Mouse (Mus musculus) limb, embryonic 13.5 days (tissue): ENCODE results near the gene Agtr1a. TPM values are rescaled to one million over a fixed set of nuclear protein-coding genes. Genes with fewer than 3 reads are reported as not detected.

Experiments used
- ATAC-seq: fragments of 200-750 bp; cut with Nextera tagmentation; 2 replicates; pipeline ENCODE4 v1.8.0; 2017; ENCODE audit warnings: low read depth, moderate number of reproducible peaks, moderate TSS enrichment; ENCODE audit not compliant: low FRiP score
- H3K27ac ChIP-seq: fragments of 300-500 bp; sonication (generic); 2 replicates; pipeline ENCODE4 v1.5.1; 2015; ENCODE audit warnings: inconsistent platforms, mild to moderate bottlenecking, moderate library complexity
- H3K27me3 ChIP-seq: fragments of 300-500 bp; sonication (generic); 2 replicates; pipeline ENCODE4 v1.6.1; 2015; ENCODE audit warnings: mild to moderate bottlenecking, inconsistent platforms
- H3K36me3 ChIP-seq: fragments of 300-500 bp; sonication (generic); 2 replicates; pipeline ENCODE4 v1.6.1; 2015; ENCODE audit warnings: inconsistent platforms, mild to moderate bottlenecking, moderate library complexity
- H3K4me1 ChIP-seq: fragments of 300-500 bp; sonication (generic); 2 replicates; pipeline ENCODE4 v1.6.1; 2015; ENCODE audit warnings: inconsistent platforms
- H3K4me2 ChIP-seq: fragments of 300-500 bp; sonication (generic); replicated peaks from 2 replicates; pipeline ENCODE4 v1.6.1; 2015; ENCODE audit warnings: inconsistent platforms, mild to moderate bottlenecking, moderate library complexity
- H3K4me3 ChIP-seq: fragments of 300-500 bp; sonication (generic); 2 replicates; pipeline ENCODE4 v1.5.1; 2015; ENCODE audit warnings: moderate library complexity, mild to moderate bottlenecking, inconsistent platforms
- H3K9ac ChIP-seq: fragments of 300-500 bp; sonication (generic); 2 replicates; pipeline ENCODE4 v1.6.1; 2015; ENCODE audit warnings: mild to moderate bottlenecking, inconsistent platforms
- H3K9me3 ChIP-seq: fragments of 300-500 bp; sonication (generic); 2 replicates; pipeline ENCODE4 v1.6.1; 2016; ENCODE audit warnings: inconsistent platforms
- WGBS: fragments of 180-500 bp; shearing (Covaris S2); methylation state at CpG from one replicate; pipeline ENCODE4 v1.1.7; 2015; 5-methylcytosine and 5-hydroxymethylcytosine counted together
- polyA plus RNA-seq: library from polyadenylated mRNA; unstranded; fragments of >200 nt; fragmentation: Nextera tagmentation; extraction: Ambion mirVana; gene quantifications from 2 replicates; pipeline ENCODE4 v1.2.1, GENCODE M21; 2015

Gene Agtr1a
- polyA plus RNA-seq, 1 experiment from 2014 or later = 4.1 TPM

DNA sequence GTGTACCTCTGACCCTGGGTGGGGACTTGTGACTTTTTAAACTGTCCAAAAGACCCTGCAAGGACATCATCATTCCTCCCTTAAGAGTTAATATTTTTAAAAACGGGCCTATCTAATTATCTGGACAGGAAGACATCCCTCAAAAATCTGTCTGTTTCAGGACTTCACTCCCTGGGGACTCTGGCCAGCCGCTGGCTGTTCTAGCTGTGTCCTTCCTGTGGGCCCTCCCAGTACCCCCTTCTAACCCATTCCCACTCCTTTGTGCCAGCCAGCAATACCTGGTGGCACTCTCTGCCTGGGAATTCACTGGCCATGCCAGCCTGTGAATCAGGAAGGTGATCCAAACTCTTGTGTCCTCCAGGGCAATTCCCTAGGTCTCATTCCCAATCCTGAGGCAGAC, 29.1 kb downstream of the Agtr1a start:
- Histone ChIP-seq H3K4me3 (no peak overlapping the region), H3K27me3 (no peaks in the 10 kb centered on the region), H3K4me2 (no peak overlapping the region), H3K4me1 (0 out of 2 replicates have a peak, but pooled peaks cover 6% of the 10 kb centered on the region), H3K9ac (no peak overlapping the region), H3K36me3 (no peaks in the 10 kb centered on the region), H3K27ac (no peak overlapping the region), H3K9me3 (no peaks in the 10 kb centered on the region)
- whole genome bisulfite sequencing = 70% methylated on average over 2 of the region's 2 CpGs
- ATAC-seq = no peak

DNA sequence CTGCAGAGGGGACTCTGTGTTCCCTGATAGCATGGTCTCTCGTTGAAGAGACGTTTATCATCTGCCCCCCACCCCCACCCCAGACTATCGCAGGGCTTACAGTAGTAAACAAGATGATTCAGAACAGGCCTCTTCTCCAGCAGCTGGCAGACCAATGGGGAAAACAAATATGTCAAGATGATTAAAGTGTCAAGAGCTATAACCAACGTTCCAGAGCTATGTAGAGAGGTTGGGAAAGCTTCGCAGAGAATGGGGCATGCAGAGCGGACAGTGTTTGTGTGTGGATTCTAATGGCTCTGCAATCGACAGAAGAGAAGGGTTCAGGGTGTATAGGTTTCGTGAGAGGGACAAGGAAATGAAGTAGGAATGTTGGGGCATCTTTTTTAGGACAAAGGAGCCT, 31.9 kb downstream of the Agtr1a start:
- H3K36me3 ChIP-seq = no peaks in the 10 kb centered on the region
- no peaks in the 10 kb centered on the region for H3K27me3 ChIP-seq
- H3K4me3 ChIP-seq = no peak overlapping the region
- no peak overlapping the region for H3K4me2 ChIP-seq
- ATAC-seq = no peak
- H3K9ac ChIP-seq = no peak overlapping the region
- H3K9me3 ChIP-seq = no peaks in the 10 kb centered on the region
- 0 out of 2 replicates have a peak, but pooled peaks cover 3% of the 10 kb centered on the region for H3K4me1 ChIP-seq
- H3K27ac ChIP-seq = no peak overlapping the region
- WGBS = 59% methylated on average over 8 of the region's 8 CpGs

DNA sequence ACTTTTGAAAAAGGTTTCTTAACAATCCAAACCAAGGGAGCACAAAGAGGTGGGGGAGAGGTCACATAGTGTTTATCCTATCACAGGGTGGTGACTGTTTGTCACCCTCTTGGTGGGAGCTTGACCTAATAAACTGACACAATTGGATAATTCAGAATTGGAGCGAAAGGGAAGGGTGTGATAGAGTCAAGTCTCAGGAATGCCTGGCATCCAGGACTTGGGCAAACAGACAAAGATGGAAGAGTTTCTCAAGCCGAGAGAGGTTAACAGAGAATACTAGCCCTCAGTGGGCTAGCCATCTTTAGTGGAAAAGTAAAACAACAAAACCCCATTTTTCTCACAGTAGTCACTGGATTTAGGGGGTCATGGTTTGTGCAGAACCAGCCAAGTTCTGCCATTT, 32.5 kb downstream of the Agtr1a start:
- Histone ChIP-seq H3K4me3 (no peak overlapping the region), H3K36me3 (no peaks in the 10 kb centered on the region), H3K4me2 (no peak overlapping the region), H3K27me3 (no peaks in the 10 kb centered on the region), H3K4me1 (0 out of 2 replicates have a peak, but pooled peaks cover under 1% of the 10 kb centered on the region), H3K27ac (no peak overlapping the region), H3K9ac (no peak overlapping the region), H3K9me3 (no peaks in the 10 kb centered on the region)
- 80% methylated on average over 2 of the region's 2 CpGs for WGBS
- ATAC-seq = no peak

DNA sequence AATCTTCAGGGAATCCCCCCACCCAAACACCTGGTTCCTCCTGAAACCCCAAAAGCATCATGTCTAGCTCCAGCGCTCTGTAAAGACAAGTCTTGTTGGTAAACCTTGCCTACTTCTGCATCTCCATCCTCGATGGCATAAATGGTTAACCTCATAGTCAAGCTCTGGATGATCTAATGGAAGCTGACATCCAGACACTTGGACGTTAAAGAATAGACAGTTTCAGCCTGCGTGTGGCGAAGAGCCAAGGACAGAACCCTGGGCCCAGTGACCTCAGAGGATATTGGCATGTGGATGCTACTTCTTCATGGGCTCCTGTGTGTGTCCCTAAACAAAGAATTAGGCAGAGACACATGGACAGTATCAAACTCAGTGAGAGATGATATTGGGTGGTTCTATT, 42.6 kb downstream of the Agtr1a start:
- WGBS = 92% methylated on average over 5 of the region's 5 CpGs
- H3K27me3 ChIP-seq = no peaks in the 10 kb centered on the region
- H3K9me3 ChIP-seq = no peaks in the 10 kb centered on the region
- H3K4me2 ChIP-seq = no peak overlapping the region
- no peak for ATAC-seq
- no peaks in the 10 kb centered on the region for H3K4me1 ChIP-seq
- H3K9ac ChIP-seq = no peak overlapping the region
- no peak overlapping the region for H3K27ac ChIP-seq
- H3K36me3 ChIP-seq = no peaks in the 10 kb centered on the region
- no peak overlapping the region for H3K4me3 ChIP-seq

DNA sequence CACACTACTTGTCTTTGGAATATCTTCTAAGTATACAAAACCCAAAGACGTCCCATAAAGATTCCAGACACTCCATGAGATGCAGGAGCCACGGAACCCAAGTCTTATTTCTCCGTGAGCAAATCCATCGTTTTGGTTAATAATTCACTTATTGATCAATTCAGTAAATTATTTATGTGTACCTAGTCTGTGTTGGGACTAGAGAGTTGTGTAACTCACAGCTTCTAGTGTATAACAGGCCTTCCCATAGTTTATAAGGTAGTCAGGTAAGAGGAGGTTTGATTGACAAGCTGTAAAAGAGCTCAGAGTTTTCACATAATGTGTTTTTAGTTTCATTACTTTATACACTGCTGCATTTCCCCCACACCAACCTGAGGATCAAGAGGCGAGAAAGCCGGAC, 48.9 kb downstream of the Agtr1a start:
- Histone ChIP-seq H3K4me1 (no peaks in the 10 kb centered on the region), H3K9me3 (no peaks in the 10 kb centered on the region), H3K27me3 (no peaks in the 10 kb centered on the region), H3K4me3 (no peak overlapping the region), H3K4me2 (no peak overlapping the region), H3K36me3 (no peaks in the 10 kb centered on the region), H3K9ac (no peak overlapping the region), H3K27ac (no peak overlapping the region)
- WGBS = 84% methylated on average over 6 of the region's 6 CpGs
- ATAC-seq = no peak

DNA sequence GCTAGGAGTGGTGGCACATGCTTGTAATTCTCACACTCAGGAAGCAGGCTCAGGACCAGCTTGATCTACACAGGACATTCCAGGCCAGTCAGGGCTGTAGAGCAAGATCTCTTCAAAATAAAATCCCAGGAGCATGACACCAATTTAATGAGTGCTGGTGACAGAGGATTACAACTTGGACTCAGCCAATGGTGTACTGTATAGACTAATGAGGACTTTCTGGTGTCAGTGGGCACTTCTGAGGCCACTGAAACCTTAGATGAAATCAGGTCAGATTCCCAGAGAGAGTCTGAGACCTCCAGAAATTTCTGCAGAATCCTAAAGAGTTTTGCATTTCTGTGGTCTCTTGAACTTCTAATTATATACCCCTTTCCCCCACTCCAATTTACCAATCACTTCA, 57.9 kb downstream of the Agtr1a start:
- no peak overlapping the region for H3K27ac ChIP-seq
- no peaks in the 10 kb centered on the region for H3K27me3 ChIP-seq
- H3K9me3 ChIP-seq = 0 out of 2 replicates have a peak, but pooled peaks cover 7% of the 10 kb centered on the region
- no peak overlapping the region for H3K4me3 ChIP-seq
- no peaks in the 10 kb centered on the region for H3K36me3 ChIP-seq
- H3K4me2 ChIP-seq = no peak overlapping the region
- 0 out of 2 replicates have a peak, but pooled peaks cover 4% of the 10 kb centered on the region for H3K4me1 ChIP-seq
- H3K9ac ChIP-seq = no peak overlapping the region
- no peak for ATAC-seq

DNA sequence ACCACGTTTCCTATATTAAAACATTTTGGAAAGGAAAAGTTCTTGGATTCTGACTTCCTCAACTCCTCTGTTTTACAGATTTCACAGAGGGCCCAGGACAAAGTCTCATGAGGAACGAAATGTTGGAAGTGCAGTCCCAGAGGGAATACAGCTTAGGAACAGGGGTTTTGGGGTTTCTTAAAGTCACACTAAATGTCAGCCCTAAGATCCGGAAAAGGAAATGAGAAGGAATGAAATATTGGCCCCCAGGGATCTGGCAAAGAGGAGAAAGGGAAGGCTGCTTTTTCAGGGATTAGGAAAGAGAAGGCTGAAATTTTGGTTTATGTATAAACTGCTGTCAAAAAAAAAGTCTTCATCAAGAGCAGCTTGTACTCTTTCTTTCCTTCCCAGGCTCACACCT, 60.2 kb downstream of the Agtr1a start:
- Histone ChIP-seq H3K27me3 (no peaks in the 10 kb centered on the region), H3K9ac (no peak overlapping the region), H3K4me3 (no peak overlapping the region), H3K4me2 (no peak overlapping the region), H3K36me3 (no peaks in the 10 kb centered on the region), H3K27ac (no peak overlapping the region), H3K9me3 (0 out of 2 replicates have a peak, but pooled peaks cover 6% of the 10 kb centered on the region), H3K4me1 (0 out of 2 replicates have a peak, but pooled peaks cover 4% of the 10 kb centered on the region)
- WGBS = 48% methylated on average over 3 of the region's 3 CpGs
- no peak for ATAC-seq

DNA sequence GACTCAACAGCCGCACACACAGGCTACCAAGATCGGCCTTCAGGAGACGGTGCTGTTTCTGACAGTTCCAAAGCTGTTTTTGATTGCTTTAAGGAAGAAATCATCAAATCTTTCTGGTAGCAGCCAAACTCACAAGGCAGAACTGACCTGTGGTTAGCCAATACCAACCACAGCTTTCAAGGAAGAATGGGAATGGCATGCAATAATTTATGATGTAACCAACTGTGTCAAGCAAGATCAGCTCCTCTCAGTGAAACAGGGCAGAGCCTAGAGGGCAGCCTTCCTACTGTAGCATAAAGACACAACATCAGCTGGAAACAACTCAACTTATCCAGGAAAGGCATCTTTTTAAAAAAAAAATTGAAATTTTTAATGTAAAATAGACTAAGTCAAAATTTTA, 62.6 kb downstream of the Agtr1a start:
- Histone ChIP-seq H3K27me3 (no peaks in the 10 kb centered on the region), H3K27ac (no peak overlapping the region), H3K9me3 (no peaks in the 10 kb centered on the region), H3K4me3 (no peak overlapping the region), H3K9ac (no peak overlapping the region), H3K36me3 (no peaks in the 10 kb centered on the region), H3K4me1 (0 out of 2 replicates have a peak, but pooled peaks cover 4% of the 10 kb centered on the region), H3K4me2 (no peak overlapping the region)
- WGBS = 75% methylated on average over 3 of the region's 3 CpGs
- no peak for ATAC-seq

DNA sequence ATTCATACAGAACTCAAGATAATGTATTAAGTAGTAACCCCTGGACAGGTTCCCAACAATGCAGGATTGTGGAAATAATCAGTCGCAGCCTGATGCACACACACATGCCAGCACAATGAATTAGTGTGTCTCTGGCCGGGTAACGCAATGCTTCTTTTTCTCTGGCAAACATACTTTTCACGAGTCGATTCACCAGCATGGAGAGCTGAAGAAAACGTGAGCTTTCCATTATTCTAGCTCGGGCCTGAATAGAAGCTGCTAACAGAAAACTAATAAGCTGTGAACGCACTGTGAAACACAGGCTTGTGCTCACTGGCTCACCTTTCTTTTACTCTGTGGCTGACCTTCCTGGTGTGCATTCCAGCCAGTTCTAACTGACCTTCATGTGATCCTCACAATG, 64.4 kb downstream of the Agtr1a start:
- WGBS = 74% methylated on average over 8 of the region's 8 CpGs
- Histone ChIP-seq H3K36me3 (no peaks in the 10 kb centered on the region), H3K4me3 (no peak overlapping the region), H3K4me2 (no peak overlapping the region), H3K4me1 (0 out of 2 replicates have a peak, but pooled peaks cover 4% of the 10 kb centered on the region), H3K27ac (no peak overlapping the region), H3K27me3 (no peaks in the 10 kb centered on the region), H3K9ac (no peak overlapping the region), H3K9me3 (no peaks in the 10 kb centered on the region)
- ATAC-seq = no peak

DNA sequence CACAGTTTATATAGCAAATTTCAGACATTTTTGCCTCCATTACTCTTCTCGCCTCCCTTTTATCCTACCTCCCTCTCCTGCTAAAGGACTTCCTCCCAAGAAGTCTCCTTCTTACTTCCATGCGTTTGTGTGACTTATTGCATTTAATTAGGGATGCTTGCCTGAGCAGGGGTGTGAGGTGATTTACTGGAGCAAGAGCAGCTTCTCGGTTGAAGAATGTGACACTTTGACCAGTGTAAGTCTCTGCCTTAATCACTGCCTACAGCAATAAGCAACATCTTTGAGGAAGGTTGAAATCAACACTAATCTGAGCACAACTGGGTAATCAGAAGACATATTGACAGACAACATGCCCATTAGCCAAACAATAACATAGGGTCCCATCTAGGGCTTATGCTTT, 67.6 kb downstream of the Agtr1a start:
- peaks cover 6% of the 10 kb centered on the region; the same call in 1 of the 2 replicates for H3K9me3 ChIP-seq
- no peak overlapping the region for H3K4me2 ChIP-seq
- H3K4me1 ChIP-seq = no peaks in the 10 kb centered on the region
- H3K27ac ChIP-seq = no peak overlapping the region
- H3K9ac ChIP-seq = no peak overlapping the region
- no peak overlapping the region for H3K4me3 ChIP-seq
- H3K27me3 ChIP-seq = no peaks in the 10 kb centered on the region
- no peak for ATAC-seq
- no peaks in the 10 kb centered on the region for H3K36me3 ChIP-seq
- 37% methylated on average over 3 of the region's 3 CpGs for WGBS

DNA sequence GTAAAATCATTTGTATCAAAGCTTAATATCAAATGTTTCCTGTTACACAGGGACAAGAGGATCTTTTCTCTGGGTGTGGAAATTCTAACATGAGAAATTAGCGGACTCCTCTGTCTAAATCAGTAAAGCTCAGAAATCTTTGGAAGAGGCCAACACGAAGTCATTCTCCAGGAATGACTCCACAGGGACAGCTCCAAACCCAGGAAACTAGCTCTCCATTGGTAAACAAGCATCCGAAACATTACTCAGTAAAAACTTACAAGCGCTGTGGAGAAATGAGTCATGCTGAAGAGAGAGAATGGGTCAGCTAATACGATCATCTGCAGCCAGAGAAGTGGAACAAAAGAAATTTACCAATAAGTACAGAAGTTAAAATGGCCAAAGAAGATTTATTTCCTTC, 82.4 kb downstream of the Agtr1a start:
- WGBS = 73% methylated on average over 5 of the region's 5 CpGs
- no peaks in the 10 kb centered on the region for H3K27me3 ChIP-seq
- no peak overlapping the region for H3K27ac ChIP-seq
- no peaks in the 10 kb centered on the region for H3K4me1 ChIP-seq
- ATAC-seq = no peak
- H3K9me3 ChIP-seq = no peaks in the 10 kb centered on the region
- H3K4me3 ChIP-seq = no peak overlapping the region
- no peaks in the 10 kb centered on the region for H3K36me3 ChIP-seq
- no peak overlapping the region for H3K9ac ChIP-seq
- H3K4me2 ChIP-seq = no peak overlapping the region

DNA sequence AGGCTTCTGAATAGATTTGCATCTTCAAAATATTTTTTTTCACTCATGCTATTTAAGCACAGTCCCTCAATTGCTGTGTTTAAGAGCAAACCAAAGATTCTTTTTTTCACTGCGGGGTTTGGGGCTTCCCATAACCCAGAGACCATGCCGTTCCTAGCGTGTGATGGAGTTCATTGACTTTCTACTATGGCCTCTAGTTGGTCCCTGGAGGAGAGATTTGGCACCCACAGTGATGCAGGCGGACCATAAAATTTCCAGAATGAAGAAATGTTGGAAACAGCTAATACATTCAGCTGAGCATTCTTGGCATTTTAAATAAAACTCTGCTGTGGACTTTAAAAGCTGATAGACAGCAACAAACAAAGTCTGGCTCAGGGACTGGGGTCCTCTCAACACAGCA, 90.8 kb downstream of the Agtr1a start:
- no peak overlapping the region for H3K9ac ChIP-seq
- 60% methylated on average over 4 of the region's 4 CpGs for WGBS
- ATAC-seq = no peak; the same call in 1 of the 2 replicates
- H3K4me2 ChIP-seq = no peak overlapping the region
- H3K9me3 ChIP-seq = no peaks in the 10 kb centered on the region
- no peaks in the 10 kb centered on the region for H3K27me3 ChIP-seq
- H3K4me3 ChIP-seq = no peak overlapping the region
- H3K27ac ChIP-seq = no peak overlapping the region
- no peaks in the 10 kb centered on the region for H3K36me3 ChIP-seq
- 0 out of 2 replicates have a peak, but pooled peaks cover 3% of the 10 kb centered on the region for H3K4me1 ChIP-seq

DNA sequence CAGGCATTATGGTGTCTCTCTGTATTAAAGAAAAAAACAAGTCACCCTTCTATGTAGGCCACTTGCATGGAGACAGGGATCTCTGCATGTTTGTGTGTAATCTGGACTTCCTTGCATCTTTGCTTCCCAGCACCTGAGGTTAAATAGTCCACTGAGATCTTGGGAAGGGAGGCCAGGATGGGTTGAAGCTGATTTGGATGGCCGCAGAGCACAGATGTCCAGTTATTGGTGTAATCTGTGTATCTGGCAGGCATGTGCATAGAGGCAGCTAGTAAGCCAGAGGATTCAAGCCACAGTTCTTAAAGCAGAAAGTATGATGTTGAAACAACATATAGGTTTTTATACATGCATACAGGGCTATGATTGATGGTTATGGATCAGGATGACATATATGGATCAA, 91.2 kb downstream of the Agtr1a start:
- no peak overlapping the region for H3K4me3 ChIP-seq
- H3K27me3 ChIP-seq = no peaks in the 10 kb centered on the region
- ATAC-seq = no peak
- no peak overlapping the region for H3K27ac ChIP-seq
- H3K36me3 ChIP-seq = no peaks in the 10 kb centered on the region
- H3K4me1 ChIP-seq = 0 out of 2 replicates have a peak, but pooled peaks cover 3% of the 10 kb centered on the region
- H3K4me2 ChIP-seq = no peak overlapping the region
- no peaks in the 10 kb centered on the region for H3K9me3 ChIP-seq
- no peak overlapping the region for H3K9ac ChIP-seq
- 81% methylated on average over 1 of the region's 1 CpGs for WGBS
